Mouse (Mus musculus): ENCODE results near the gene Nhlh1. TPM values are rescaled to one million over a fixed set of nuclear protein-coding genes. Genes with fewer than 3 reads are reported as not detected.

Gene Nhlh1
- total RNA-seq, 1 experiment from 2014 or later, result not detected

Other genes with a start within 250 kb of the Nhlh1 start
- gene Cd84, start 217.9 kb downstream of the Nhlh1 start, total RNA-seq (2017), result 96.5 and 139 TPM in 2 replicates
- gene Gm10521, start 161.9 kb downstream of the Nhlh1 start, total RNA-seq (2017), result 5.0 and 5.2 TPM in 2 replicates
- 2.9 and 3.5 TPM in 2 replicates for gene Slamf6, start 140.1 kb downstream of the Nhlh1 start, total RNA-seq (2017)
- gene Vangl2, start 29.1 kb downstream of the Nhlh1 start, total RNA-seq (2017), result 5.2 TPM in 2 replicates
- gene Copa, start 25.0 kb upstream of the Nhlh1 start, total RNA-seq (2017), result 126 and 139 TPM in 2 replicates
- 24.0 and 25.1 TPM in 2 replicates for gene Ncstn, start 25.2 kb upstream of the Nhlh1 start, total RNA-seq (2017)
- gene Pex19, start 69.2 kb upstream of the Nhlh1 start, total RNA-seq (2017), result 44.6 and 52.9 TPM in 2 replicates
- 196 and 208 TPM in 2 replicates for gene Dcaf8, start 90.5 kb upstream of the Nhlh1 start, total RNA-seq (2017)
- 8.8 and 10.5 TPM in 2 replicates for gene Pea15a, start 149.2 kb upstream of the Nhlh1 start, total RNA-seq (2017)
- not detected in 2 replicates for gene Casq1, start 162.3 kb upstream of the Nhlh1 start, total RNA-seq (2017)
- gene Atp1a4, start 200.8 kb upstream of the Nhlh1 start, total RNA-seq (2017), result not detected in 2 replicates
- gene Igsf8, start 204.1 kb upstream of the Nhlh1 start, total RNA-seq (2017), result 21.8 and 25.9 TPM in 2 replicates
- gene Atp1a2, start 240.5 kb upstream of the Nhlh1 start, total RNA-seq (2017), result not detected in 2 replicates

Measured in hematopoietic stem cell, adult 5-6 weeks (primary cell).